Mouse (Mus musculus) urinary bladder, postnatal 10 days (tissue): ENCODE data around the gene Abcb5.

Source experiments
- DNase-seq: peaks from one replicate; pipeline ENCODE4 v3.0.0; 2022; ENCODE audit warnings: low spot score

The Abcb5 gene

DNA sequence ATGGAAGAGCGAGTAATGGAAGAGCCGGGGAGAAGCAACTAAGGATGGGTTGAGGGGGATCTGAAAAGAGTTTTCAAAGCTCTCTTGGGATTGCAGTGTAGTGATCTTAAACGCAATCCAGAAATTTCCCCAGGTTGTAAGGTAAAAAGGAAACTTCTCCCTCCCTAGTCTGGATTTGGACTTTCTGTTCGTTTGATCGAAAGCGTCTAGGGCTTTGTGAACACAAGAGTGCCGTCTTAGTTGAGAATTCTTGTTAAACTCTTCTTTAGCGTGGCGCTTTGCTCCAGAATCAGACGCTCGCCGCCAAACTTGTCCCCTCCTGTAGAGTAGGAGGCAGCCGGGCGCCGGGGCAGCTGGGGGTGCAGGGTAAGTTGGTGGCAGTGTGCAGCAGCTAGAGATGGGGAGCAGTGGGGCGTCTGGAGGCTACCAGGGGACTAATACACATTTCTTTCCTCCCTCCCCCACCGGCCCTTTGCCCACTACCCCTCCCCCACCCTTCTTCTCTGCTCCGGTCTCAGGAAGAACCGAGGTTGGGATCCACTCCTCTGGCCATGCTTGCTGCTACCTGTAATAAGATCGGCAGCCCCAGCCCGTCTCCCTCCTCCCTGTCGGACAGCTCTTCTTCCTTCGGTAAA lies 118.2 kb downstream of the Abcb5 start:
- DNase-seq, result no peak

DNA sequence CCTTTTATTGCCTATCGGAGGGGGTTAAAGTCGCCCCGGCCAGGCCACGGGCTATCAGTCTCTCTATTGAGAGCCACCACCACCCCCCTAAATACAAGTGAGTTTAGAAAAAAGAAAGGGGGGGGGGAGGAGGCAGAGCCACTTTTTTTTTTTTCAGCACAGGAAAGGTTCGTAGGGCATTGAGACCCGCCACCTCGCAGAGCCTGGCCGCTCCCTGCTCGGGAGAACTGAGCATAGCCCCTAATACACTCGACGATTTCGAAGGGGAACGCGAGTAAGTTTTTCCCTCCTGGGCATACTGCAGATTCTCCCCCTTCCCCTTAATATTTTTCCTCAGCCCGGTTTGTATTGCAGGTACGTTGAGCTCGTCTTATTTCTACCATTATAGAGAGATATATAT lies 118.8 kb downstream of the Abcb5 start:
- no peak for DNase-seq

DNA sequence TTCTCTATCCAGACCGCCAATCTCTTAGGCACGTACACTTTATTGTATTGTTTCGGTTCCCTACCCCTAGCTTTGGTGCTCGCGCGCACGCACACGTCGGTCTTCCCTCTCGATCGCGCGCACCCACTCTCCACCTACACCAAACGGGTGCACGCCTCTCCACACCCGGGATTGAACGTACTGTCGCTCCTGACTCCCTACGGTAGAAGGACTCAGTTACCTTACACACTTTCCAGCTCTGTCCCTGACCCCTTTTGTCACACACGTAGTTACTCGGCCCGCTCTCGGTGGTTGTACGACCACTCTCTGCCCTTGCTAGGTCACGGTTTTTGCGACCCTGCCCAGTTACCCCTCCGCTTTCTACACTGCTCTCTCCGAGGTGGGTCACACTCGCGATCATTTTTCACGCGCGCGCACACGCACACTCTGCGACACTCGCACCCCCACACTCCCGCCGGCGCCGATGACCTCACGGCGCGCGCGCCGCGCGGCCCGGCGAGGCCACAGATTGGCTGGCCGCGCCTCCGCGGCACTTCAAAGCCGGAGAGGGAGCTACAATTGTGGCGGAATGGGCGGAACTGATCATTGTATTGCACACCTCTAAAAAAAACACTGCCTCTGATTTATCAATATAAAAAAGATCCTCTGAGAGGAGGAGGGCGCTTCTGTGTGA lies 119.4 kb downstream of the Abcb5 start:
- no peak for DNase-seq

DNA sequence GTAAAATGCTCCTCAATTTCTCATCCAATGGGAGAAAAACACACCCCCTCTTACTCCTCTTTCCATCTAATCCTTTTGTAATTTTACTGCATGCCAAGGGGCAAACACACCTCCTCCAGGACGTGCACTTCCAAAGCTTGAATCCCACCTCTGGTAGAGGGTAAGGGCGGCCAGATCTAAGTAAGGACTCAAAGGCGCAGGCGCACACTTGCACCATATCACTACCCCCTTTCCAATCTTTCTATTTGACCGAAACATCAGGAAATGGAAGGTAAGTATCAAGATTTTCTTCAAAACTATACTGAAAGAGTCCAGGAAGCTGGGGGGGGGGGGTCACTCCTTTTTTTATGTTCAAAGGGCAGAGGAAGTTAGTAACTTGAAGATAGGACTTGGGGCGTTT lies 120.0 kb downstream of the Abcb5 start, which contains the start of gene Sp8:
Gene Sp8 (plus strand): TSS at position 109 of the 400 bp plus-strand sequence.
- no peak for DNase-seq

DNA sequence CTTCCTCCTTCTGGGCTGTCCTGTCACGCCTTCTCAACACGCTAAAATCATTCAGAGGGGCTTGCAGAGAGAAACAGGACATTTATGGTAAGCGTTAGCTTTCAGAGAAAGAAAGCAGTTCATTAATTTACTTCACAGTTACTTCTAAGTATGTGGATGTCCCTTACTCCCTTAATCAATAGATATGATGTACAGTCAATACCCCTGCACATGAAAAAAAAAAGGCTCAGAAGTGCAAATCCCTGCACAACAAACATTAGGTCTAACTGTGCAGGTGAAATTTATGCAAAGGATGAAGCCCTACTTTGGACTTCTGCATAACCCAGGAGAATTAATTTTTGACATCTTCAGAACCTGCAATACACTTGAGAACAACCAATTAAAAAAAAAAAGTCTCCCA lies 120.9 kb downstream of the Abcb5 start:
- no peak for DNase-seq

DNA sequence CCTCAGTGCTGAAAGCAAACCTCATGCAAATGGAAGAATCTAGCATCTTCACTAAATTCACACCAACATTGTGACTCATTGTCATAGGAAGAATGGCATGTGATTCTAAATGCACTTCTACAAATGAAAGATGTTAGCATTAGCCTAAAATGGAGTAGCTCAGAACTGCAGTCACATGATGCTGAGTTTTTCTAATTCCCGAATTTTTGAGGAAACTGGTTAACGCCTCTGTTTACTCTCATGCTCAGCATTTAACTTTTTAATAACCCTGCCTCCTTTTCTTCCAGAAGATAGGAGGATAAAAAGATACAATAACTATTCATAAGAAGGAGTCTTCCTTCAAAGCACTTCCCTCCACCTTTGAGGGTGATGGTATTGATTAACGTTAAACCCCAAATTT lies 121.4 kb downstream of the Abcb5 start:
- no peak for DNase-seq

DNA sequence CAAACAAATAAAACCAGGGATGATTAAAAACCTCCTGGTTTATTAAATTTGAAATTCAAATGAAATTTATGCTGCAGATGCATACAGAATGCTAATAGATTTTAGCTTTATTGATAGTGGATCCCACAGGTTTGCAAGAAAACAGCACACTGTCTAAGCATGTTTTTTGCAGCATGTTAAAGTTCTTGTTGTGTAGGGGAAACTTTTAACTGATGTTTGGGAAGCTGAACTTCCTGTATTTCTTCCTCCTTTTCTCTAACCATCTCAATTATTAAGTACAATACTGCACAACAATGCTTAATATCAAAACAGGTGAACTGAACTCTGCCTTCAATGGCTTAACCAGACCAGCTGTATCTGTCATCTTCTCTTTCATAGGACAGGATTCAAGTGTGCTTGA lies 122.1 kb downstream of the Abcb5 start:
- no peak for DNase-seq

DNA sequence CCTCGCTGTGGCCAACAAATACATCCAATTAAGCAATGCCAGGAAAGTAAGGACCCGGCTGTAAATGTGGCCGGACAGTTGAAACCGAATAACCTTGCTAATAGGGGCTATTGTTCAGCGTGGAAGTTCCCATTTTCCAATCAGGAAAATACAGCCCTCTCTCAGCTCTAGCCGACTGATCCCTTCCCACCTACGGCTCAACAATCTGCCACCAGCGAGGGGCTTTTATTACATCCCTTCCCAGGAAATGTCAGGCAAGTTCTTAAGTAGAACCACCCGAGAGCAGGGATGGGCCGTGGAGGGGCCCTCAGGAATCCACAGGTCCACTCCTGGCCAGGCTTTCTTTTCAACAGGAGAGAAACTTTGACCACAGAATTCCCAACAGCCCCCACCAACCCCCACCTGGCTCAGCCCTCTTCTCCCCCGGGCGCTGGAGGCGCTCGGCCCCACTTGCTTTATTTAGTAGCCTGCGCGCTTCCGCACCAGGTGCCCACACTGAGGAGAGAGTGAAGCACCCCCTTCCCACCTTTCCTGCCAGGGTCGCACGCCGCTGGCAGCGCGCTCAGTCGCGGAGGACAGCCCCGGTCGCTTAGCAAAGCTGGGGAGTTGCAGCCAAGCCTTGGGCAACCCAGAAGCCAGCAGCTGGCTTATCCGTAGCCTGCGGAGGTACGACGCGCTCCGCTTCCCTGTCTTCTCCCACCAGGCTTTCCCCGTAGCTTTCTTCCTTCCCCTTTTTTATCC lies 123.4 kb downstream of the Abcb5 start:
- DNase-seq, result no peak

DNA sequence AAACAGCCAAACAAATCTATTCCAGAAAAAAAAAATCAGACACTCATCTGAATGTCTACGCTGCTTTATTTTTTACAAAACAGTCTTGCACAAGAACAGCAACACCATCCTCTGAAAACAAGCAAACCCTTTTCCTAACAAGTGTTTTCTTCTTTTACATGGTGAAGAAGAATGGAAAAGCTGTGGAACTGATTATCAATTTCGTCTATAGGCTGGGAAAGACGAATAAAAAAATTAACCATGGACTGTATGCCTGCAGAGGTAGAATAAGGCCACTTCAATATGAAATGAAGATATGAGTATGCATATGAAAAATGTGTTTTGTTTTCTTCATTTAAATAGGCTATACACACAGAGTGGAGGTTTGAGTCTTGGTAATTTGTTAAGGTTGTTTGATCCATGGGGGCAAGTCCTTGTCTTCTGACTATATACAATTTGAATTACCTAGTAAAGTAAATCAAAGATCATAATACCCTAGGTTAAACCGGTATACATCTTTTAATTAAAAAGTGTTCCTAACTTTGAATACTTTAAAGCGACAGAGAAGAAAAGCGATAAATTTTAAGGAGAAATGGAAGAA lies 124.2 kb downstream of the Abcb5 start:
- DNase-seq, result no peak

DNA sequence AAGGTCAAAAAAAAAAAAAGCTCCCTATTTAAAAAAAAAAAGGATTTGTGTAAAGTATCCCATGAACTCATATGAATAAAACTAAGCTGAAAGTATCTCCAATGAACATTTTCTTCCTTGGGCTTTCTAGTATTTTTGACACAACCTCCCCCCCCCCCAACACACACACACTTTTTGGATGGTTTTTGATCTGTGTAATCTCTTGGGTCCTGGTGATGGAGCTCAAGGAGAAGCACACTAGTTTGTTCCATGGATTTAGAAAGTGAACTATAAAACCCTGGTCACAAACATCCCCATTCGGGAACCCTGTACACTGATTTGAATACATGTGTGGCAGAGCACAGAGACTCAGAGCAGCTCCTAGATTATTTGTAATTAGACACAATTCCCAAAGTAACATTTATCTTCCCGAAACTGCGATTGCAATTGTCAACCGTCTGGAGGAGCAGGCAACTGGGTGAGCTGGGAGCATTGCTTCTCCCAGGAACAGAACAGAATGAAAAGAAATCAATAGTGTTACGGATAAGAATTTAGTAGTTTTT lies 124.8 kb downstream of the Abcb5 start:
- DNase-seq, result no peak

DNA sequence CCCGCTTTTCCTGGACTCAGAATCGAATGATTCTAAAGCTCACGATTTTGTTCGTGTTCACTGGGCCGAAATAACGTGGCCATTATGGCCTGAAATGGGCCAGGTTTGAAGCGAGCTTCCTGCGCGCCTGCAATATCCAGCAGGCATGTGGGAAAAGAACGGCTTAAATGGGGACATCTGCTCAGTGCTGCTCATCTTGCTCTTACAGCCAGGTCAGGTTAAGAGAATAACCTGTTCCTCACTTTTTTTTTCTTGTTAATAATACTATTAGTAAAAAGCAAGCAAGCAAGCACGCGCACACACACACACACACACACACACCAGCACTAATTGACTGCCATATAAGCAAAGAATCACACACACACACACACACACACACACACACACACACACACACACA lies 125.4 kb downstream of the Abcb5 start:
- no peak for DNase-seq

DNA sequence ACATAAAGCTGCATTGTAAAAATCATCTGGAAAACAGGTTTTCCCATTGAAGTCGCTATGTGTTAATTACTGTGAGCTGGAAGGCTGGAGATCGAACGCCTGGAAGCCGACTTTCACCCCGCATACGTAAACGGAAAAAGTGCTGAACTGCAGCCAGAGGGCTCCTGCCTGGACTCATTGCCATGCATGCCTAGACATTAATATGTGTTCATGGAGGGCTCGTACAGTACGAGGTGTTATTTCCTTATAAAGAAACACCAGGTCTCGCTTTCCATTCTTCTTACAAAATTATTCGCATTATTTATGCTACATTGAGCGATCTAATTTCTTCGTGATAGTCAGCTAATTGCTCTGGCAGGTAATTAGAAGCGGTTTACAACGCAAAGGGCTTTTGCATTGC lies 125.9 kb downstream of the Abcb5 start:
- no peak for DNase-seq

DNA sequence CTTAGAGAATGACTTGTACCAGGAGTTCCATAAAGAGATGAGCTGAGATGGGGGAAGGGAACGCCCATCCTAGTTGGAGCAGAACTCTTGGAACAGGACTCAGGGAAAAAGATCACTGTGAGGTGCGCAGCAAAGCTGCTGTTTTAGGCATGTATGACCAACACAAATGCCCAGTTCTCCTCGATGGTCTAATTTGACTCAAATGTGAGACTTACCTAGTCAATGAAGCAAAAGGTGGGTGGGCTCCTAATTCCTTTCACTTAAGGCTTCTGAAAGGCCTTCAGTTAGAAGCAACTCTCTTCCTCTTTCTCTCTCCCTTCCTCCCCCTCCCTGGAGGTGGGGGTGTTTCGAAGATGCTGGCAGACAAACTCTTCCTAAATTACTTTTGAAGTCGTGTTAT lies 126.8 kb downstream of the Abcb5 start:
- DNase-seq, result no peak

DNA sequence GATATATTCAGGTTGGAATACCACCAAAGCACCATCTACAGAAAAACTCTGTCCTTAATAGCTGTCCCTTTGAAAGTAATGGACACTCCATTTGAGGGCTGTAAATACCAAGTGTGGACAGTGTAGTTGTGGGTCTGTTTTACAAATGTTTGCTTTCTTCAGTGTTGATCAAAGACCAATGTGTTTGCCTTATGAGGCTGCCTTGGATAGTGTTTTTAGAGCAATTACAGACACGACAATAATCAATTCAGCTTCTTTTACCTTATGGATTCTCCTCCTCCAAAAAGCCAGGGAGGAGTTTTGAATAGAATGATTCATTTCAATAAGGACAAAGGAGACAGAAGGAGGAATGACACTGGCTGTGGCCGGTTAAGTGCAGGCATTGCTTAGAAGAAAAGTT lies 128.0 kb downstream of the Abcb5 start:
- DNase-seq, result no peak

DNA sequence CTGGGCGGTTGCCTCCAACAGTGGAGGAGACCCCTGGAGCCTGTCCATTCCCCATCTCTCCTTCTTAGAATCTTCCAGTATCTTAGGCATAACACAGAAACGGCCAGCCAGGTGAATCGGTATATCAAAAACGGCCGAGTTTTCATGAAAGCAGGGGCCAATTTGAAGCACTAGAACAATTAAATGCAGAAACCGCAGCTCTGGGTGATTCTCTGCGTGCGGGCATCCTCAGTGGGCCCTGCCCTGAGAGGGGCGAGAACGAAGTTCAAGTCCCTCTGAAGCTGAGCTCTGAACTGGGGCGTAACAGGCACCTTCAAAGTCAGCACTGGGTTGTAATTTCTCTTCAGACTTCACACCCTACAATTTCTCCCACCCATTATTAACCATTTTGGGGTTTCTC lies 128.9 kb downstream of the Abcb5 start:
- no peak for DNase-seq

DNA sequence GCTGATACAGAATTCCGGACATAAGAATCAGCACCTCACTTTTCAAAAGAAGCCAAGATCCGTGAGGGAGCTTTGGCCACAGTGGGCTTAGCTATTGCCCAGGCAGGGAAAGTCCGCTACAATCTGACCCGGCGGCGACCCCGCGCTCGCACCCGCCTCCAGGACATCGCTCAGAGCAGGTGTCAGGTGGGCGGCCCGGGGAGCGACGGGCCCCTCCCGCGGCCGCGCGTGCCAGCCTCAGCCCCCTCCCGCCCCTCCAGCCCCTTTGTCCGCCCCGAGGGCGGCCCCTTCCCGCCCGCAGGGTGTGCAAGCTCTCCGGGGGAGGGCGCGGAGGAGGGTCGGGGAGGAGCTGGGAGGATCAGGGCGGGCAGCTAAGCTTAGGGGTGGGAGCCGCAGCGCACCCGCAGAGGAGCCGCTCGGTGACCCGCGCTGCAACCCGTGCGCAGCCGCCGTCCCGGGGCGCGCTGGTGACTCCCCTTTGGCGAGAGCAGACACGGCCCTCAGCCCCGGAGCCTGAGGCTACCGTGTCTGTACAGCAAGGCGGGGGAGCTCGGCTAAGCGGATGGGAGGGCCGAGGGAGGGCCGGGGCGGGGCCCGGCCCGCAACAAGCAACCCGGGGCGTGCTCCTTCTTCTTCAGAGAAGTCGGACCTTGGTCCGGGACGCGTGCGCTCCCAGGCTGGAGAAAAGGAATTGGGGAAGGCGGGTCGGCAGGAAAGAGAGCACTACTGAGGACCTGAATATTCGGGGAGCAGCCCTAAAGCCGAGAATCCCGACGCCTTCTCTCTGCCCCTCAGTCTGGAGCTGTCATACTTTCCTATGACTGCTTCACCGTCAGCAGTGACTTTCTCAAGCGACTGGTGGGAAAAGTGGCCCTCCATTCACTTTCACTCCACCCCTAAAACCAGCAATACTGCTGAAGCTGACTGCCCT lies 129.5 kb downstream of the Abcb5 start:
- no peak for DNase-seq

DNA sequence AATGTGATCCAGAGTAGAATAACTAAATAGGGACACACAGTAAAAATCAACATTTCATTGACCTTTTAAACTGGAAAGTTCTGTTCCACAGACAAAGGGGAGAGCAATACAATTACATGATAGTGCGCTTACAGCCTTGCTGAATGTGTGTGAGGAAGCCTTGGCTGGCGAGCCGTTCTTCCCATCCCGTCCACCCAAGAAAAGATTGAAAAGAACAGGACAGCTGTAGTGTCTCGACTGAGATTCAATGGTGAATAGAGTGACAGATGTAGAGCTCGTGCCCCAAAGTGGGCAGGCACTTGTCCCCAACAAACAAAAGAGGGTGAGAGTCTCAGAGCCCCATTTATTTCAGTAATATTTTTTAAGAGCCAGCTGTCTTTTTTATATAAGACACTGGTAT lies 136.3 kb downstream of the Abcb5 start:
- DNase-seq, result no peak
